In the genomic region with DNA sequence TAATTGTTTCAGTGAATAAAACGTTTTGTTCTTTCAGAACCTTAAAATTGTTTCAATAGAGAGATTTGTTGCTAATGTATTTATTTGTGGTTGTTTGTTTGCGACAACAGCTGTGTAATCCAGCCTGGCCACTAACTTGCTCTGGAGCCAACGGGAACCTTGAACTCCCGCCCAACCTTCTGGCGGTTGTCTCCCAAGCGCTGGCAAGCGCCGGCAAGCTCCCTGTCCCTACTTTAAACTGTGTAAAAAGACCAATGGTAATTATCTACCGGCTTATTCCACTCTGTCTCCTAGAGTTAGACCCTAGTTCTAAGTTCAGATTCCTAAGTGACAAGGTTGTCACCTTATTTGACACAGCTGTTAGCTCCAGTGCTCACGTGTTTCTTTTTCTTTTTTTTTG, we compare ENCODE assay signal across 13 mouse cellular contexts. TPM values are rescaled to one million over a fixed set of nuclear protein-coding genes. Genes with fewer than 3 reads are reported as not detected.
A peak's percentile ranks its signal among the peaks of the same experiment; 100 is the strongest.
DNase-seq lines count a peak whose midpoint lies in the region; ATAC-seq lines count a peak whose summit lies in the region.
"Had no signal": no experiment of that assay in that cellular context is flagged by ENCODE, and none has a peak within 500 bp of the region (broad histone marks: within the 10 kb centered on the region; RNA-seq: fewer than 3 reads in every experiment).

No protein-coding gene starts in this region.

- 83% methylated on average over 10 of the region's 10 CpGs for WGBS in heart, embryonic 12.5 days
- WGBS in lung, embryonic 16.5 days: 60% methylated on average over 10 of the region's 10 CpGs
- 88% methylated on average over 10 of the region's 10 CpGs for WGBS in midbrain, embryonic 14.5 days

- H3K9me3 ChIP-seq in heart, embryonic 12.5 days (replicated peaks): no peaks in the 10 kb centered on the region
- no peaks in the 10 kb centered on the region for H3K9me3 ChIP-seq in lung, embryonic 16.5 days (ENCODE audit: control insufficient read depth, low read length)
- no peaks in the 10 kb centered on the region for H3K9me3 ChIP-seq in midbrain, embryonic 14.5 days (ENCODE audit: control insufficient read depth, low read length)
- H3K9me3 ChIP-seq: forebrain, embryonic 13.5 days; limb, embryonic 15.5 days; neural tube, embryonic 12.5 days had no signal

- H3K27me3 ChIP-seq in heart, embryonic 12.5 days (replicated peaks): no peaks in the 10 kb centered on the region
- H3K27me3 ChIP-seq in lung, embryonic 16.5 days (ENCODE audit: control insufficient read depth, insufficient read depth, low read depth, low read length): no peaks in the 10 kb centered on the region
- no peaks in the 10 kb centered on the region for H3K27me3 ChIP-seq in midbrain, embryonic 14.5 days (ENCODE audit: control insufficient read depth, insufficient read depth, low read length)
- H3K27me3 ChIP-seq: forebrain, embryonic 13.5 days; limb, embryonic 15.5 days; neural tube, embryonic 12.5 days had no signal

- H3K4me2 ChIP-seq in heart, embryonic 12.5 days: no peak overlapping the region
- no peak overlapping the region for H3K4me2 ChIP-seq in lung, embryonic 16.5 days (ENCODE audit: low read depth, low read length)
- H3K4me2 ChIP-seq in midbrain, embryonic 14.5 days (ENCODE audit: low read length): no peak overlapping the region
- H3K4me2 ChIP-seq: forebrain, embryonic 13.5 days; limb, embryonic 15.5 days; neural tube, embryonic 12.5 days had no signal

- intact Hi-C loops in heart, postnatal 14 days (cut with DNase I): no loop called here

- no peak overlapping the region for H3K27ac ChIP-seq in heart, embryonic 12.5 days (ENCODE audit: poor library complexity, severe bottlenecking)
- peak overlapping the region; percentile 20; the same call in 1 of the 2 replicates for H3K27ac ChIP-seq in lung, embryonic 16.5 days (ENCODE audit: low read length)
- no peak overlapping the region for H3K27ac ChIP-seq in midbrain, embryonic 14.5 days (replicated peaks; ENCODE audit: low read depth, low read length)
- H3K27ac ChIP-seq: forebrain, embryonic 13.5 days; limb, embryonic 15.5 days; neural tube, embryonic 12.5 days had no signal

- no peak overlapping the region for H3K4me3 ChIP-seq in heart, embryonic 12.5 days
- H3K4me3 ChIP-seq in lung, embryonic 16.5 days (ENCODE audit: low read length): no peak overlapping the region
- no peak overlapping the region for H3K4me3 ChIP-seq in midbrain, embryonic 14.5 days (replicated peaks; ENCODE audit: low read depth, low read length)
- H3K4me3 ChIP-seq: forebrain, embryonic 13.5 days; limb, embryonic 15.5 days; neural tube, embryonic 12.5 days had no signal

- no peaks in the 10 kb centered on the region for H3K36me3 ChIP-seq in heart, embryonic 12.5 days
- no peaks in the 10 kb centered on the region for H3K36me3 ChIP-seq in lung, embryonic 16.5 days (ENCODE audit: control insufficient read depth, insufficient read depth, low read length)
- no peaks in the 10 kb centered on the region for H3K36me3 ChIP-seq in midbrain, embryonic 14.5 days (ENCODE audit: control insufficient read depth, insufficient read depth, low read length)
- H3K36me3 ChIP-seq: limb, embryonic 15.5 days; neural tube, embryonic 12.5 days had no signal

- H3K4me1 ChIP-seq in heart, embryonic 12.5 days (replicated peaks): peaks cover 6% of the 10 kb centered on the region; the same call in 1 of the 2 replicates
- peaks cover 5% of the 10 kb centered on the region for H3K4me1 ChIP-seq in lung, embryonic 16.5 days (replicated peaks; ENCODE audit: control insufficient read depth, insufficient read depth, low read length)
- no peaks in the 10 kb centered on the region for H3K4me1 ChIP-seq in midbrain, embryonic 14.5 days (ENCODE audit: control insufficient read depth, insufficient read depth, low read length)
- H3K4me1 ChIP-seq: limb, embryonic 15.5 days; neural tube, embryonic 12.5 days had no signal

- H3K9ac ChIP-seq in heart, embryonic 12.5 days: no peak overlapping the region
- no peak overlapping the region for H3K9ac ChIP-seq in lung, embryonic 16.5 days (ENCODE audit: low read length)
- no peak overlapping the region for H3K9ac ChIP-seq in midbrain, embryonic 14.5 days (replicated peaks; ENCODE audit: low read length)
- H3K9ac ChIP-seq: forebrain, embryonic 13.5 days; limb, embryonic 15.5 days; neural tube, embryonic 12.5 days had no signal

- peak; percentile 25 to 41 for DNase-seq in heart, postnatal 14 days
- peak; percentile 60 for DNase-seq in adrenal gland, postnatal 25 days
- peak; percentile 62 to 68 for DNase-seq in cerebellum, postnatal 36 days
- DNase-seq in midbrain, embryonic 14.5 days: no peak
- no peak for DNase-seq in thymus, adult 18-20 months
- DNase-seq: heart, adult 11 months had no signal

- ATAC-seq in heart, embryonic 12.5 days (ENCODE audit: insufficient number of reproducible peaks, low FRiP score): no peak
- peak; percentile 21; the same call in 1 of the 2 replicates for ATAC-seq in lung, embryonic 16.5 days (ENCODE audit: low read depth)
- ATAC-seq in midbrain, embryonic 14.5 days (ENCODE audit: low FRiP score, low TSS enrichment): no peak
- ATAC-seq in CD4-positive, CD25-positive, alpha-beta regulatory T cell, adult 4 months: no peak
- ATAC-seq: forebrain, embryonic 13.5 days had no signal

RNA-seq across cellular contexts. Expression of a gene that starts 48.2 kb away (rescaled TPM):
- not detected for total RNA-seq in heart, postnatal 14 days (2021)
- polyA plus RNA-seq in heart, embryonic 12.5 days (2016; fragmentation: Nextera tagmentation; extraction: Ambion mirVana): 0.36 and 0.46 TPM in 2 replicates
- total RNA-seq in adrenal gland, postnatal 25 days (2021): not detected in 2 replicates
- polyA plus RNA-seq in lung, embryonic 16.5 days (2015; fragmentation: Nextera tagmentation; extraction: Ambion mirVana): 0.28 and 0.46 TPM in 2 replicates
- 0.26 and 0.34 TPM in 2 replicates for polyA plus RNA-seq in midbrain, embryonic 14.5 days (2014; fragmentation: Nextera tagmentation; extraction: Ambion mirVana)
- polyA plus RNA-seq in CD4-positive, CD25-positive, alpha-beta regulatory T cell, adult 4 months (2017; shearing (Covaris generic)): not detected
- total RNA-seq: hematopoietic stem cell, adult 5-6 weeks had no signal

Comparison
In these comparisons a context has a peak if more than half of its experiments do, and no peak if none do; other contexts are left out.
1. DNase-seq: peak in heart, postnatal 14 days (2 of 2), adrenal gland, postnatal 25 days (single experiment) and cerebellum, postnatal 36 days (2 of 2); none in midbrain, embryonic 14.5 days (single experiment) and thymus, adult 18-20 months (0 of 2).